Mouse (Mus musculus) forebrain, postnatal 0 days (tissue): ENCODE results near the gene Phf1. TPM values are rescaled to one million over a fixed set of nuclear protein-coding genes. Genes with fewer than 3 reads are reported as not detected.
A peak's percentile ranks its signal among the peaks of the same experiment; 100 is the strongest.

Source experiments
- ATAC-seq: fragments of 200-750 bp; cut with Nextera tagmentation; 2 replicates; pipeline ENCODE4 v1.8.0; 2017; ENCODE audit warnings: mild to moderate bottlenecking, moderate library complexity
- DNase-seq: peaks from one replicate; pipeline ENCODE4 v3.0.0-alpha.2; 2015
- H3K27ac ChIP-seq: fragments of 300-500 bp; sonication (generic); 2 replicates; pipeline ENCODE4 v1.5.1; 2014; ENCODE audit warnings: low read depth, mild to moderate bottlenecking, antibody characterized with exemption, low read length, moderate library complexity, mixed read lengths
- H3K27me3 ChIP-seq: fragments of 300-500 bp; sonication (generic); 2 replicates; pipeline ENCODE4 v1.6.1; 2014; ENCODE audit warnings: mild to moderate bottlenecking, low read length, mixed read lengths; ENCODE audit not compliant: insufficient read depth
- H3K36me3 ChIP-seq: fragments of 300-500 bp; sonication (generic); 2 replicates; pipeline ENCODE4 v1.6.1; 2014; ENCODE audit warnings: mild to moderate bottlenecking, moderate library complexity; ENCODE audit not compliant: insufficient read depth
- H3K4me1 ChIP-seq: fragments of 300-500 bp; sonication (generic); 2 replicates; pipeline ENCODE4 v1.6.1; 2014; ENCODE audit warnings: antibody characterized with exemption; ENCODE audit not compliant: insufficient read depth
- H3K4me2 ChIP-seq: fragments of 300-500 bp; sonication (generic); 2 replicates; pipeline ENCODE4 v1.6.1; 2014; ENCODE audit warnings: low read depth, mild to moderate bottlenecking, moderate library complexity
- H3K4me3 ChIP-seq: fragments of 300-500 bp; sonication (generic); 2 replicates; pipeline ENCODE4 v1.5.1; 2014; ENCODE audit warnings: low read depth, low read length, mixed read lengths
- H3K9ac ChIP-seq: fragments of 300-500 bp; sonication (generic); 2 replicates; pipeline ENCODE4 v1.6.1; 2014; ENCODE audit warnings: mild to moderate bottlenecking
- H3K9me3 ChIP-seq: fragments of 300-500 bp; sonication (generic); 2 replicates; pipeline ENCODE4 v1.6.1; 2016; ENCODE audit warnings: low read length
- CTCF ChIP-seq: sonication (generic); IDR thresholded peaks from 2 replicates; pipeline ENCODE4 v1.5.1; 2016; ENCODE audit warnings: antibody characterized with exemption, control low read depth, low read depth
- WGBS: fragments of 180-500 bp; shearing (Covaris S2); extraction: QIAGEN DNeasy Blood & Tissue Kit; methylation state at CpG from one replicate; pipeline ENCODE4 v1.1.7; 2014; 5-methylcytosine and 5-hydroxymethylcytosine counted together
- polyA plus RNA-seq: library from polyadenylated mRNA; unstranded; fragments of >200 nt; fragmentation: Nextera tagmentation; extraction: Ambion mirVana; gene quantifications from 2 replicates; pipeline ENCODE4 v1.2.1, GENCODE M21; 2015
- total RNA-seq: library from RNA; depleted of rRNA; stranded (reverse); fragments of >200 nt; gene quantifications from 2 replicates; pipeline ENCODE4 v1.2.3, GENCODE M21; 2014; rRNA removed

Phf1 gene
- total RNA-seq (35.4 and 38.9 TPM in 2 replicates), polyA plus RNA-seq (20.4 and 24.1 TPM in 2 replicates)

DNA sequence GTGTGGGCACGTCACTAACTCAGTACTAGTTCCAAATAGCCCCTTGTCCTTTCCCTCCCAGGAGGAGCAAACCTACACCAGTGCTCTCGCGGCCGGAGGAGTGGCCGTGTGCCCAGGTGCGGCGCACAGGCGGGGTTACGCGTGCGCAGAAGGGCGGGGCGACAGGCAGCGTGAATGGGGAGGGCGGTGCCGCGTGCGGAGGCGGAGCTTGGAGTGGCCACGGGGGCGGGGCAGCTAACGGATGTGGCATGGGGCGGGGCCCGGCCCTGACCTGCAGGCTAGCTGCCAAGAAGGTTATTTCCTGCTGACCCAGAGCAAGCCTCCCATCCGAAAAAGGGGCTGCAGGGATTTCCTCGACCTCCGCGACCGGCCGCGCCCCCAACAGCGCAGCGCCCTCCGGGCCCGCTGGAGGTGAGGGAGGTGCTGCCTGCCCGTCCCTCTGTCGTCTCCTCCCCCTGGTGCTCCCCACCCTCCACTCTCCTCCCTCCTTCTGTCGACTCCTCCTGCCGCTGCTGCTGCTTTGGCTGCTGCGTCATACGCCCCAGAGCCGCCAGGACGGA lies at the start of gene Phf1:
Gene Phf1 (plus strand): TSS at position 214 of the 560 bp plus-strand sequence.
- Histone ChIP-seq H3K36me3 (peaks cover 28% of the 10 kb centered on the region), H3K4me1 (no peaks in the 10 kb centered on the region), H3K27me3 (no peaks in the 10 kb centered on the region), H3K9ac (peak within 1 kb of the TSS; percentile 64), H3K9me3 (no peaks in the 10 kb centered on the region), H3K4me3 (peak within 1 kb of the TSS; percentile 72), H3K27ac (peak within 1 kb of the TSS; percentile 86), H3K4me2 (peak within 1 kb of the TSS; percentile 75)
- under 1% methylated on average over 33 of the region's 43 CpGs for WGBS
- ATAC-seq (peak; percentile 88), DNase-seq (peak; percentile 92)
- peak; percentile 13; the same call in 1 of the 2 replicates for TF ChIP-seq CTCF

DNA sequence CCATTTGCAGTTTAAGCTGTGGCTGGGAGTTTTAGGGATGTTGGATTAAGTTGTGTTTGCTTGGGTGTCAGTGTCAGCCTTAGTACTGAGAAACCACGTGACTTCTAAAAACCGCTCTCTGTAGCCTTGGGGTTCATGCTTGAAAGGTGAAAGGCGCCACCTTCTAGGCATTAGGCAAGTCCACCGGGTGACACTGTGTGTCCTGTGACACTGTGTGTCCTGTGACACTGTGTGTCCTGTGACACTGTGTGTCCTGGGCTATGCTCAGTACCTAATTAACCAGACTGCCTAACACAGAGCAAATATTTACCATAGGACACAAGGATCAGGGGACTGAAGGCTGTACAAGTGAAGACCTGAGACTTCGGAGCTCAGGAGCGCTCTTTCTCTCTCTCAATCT lies 49.3 kb upstream of the Phf1 start:
- H3K36me3 ChIP-seq, result no peaks in the 10 kb centered on the region
- H3K4me3 ChIP-seq, result no peak overlapping the region
- TF ChIP-seq CTCF, result no peak
- H3K9me3 ChIP-seq, result no peaks in the 10 kb centered on the region
- no peak overlapping the region for H3K4me2 ChIP-seq
- H3K9ac ChIP-seq, result no peak overlapping the region
- ATAC-seq, result no peak
- 78% methylated on average over 6 of the region's 6 CpGs for WGBS
- no peak for DNase-seq
- peaks cover 14% of the 10 kb centered on the region for H3K4me1 ChIP-seq
- H3K27ac ChIP-seq, result no peak overlapping the region
- no peaks in the 10 kb centered on the region for H3K27me3 ChIP-seq

DNA sequence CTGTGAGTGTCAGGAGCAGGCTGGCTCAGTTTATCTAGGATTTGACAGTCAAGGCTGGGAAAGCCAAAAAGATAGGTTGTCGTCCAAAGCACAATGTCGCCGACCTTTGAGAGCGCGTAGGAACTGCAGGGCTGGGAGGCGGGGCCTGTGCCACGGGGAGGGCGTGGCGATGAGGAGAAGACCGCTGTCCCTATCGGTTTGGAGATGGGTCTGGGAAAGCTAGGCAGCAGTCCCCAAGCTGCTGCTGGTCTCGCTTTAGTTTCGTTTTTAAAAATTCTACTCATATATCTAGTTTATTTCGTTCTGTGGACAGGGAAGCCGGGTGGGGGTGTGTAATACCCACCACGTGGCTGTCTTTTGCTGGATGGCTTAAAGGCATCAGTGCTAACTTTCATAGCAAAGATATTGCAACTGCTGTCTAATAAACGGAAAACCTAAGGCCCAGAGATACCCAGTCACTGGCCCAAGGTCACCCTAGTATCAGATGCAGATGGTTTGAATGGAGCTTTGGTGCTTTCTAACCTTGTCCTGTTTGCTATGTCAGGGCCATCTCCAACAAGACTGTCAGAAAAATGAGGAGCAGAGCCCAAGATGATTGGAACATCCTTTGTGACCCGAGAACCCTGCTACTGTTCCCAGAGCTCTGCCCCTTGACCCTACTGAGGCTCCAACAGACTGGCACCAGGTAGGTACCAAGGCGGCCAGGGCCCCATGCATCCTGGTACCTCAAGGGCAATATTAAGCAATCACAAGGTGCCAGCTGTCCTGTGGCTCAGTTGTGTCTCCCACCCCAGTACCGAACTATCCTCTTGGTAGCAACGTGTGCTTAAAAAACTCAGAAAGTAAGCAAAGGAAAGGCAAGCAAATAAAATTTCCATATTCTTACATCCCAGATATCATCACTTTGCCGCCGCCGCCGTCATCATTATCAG lies 47.6 kb upstream of the Phf1 start:
- TF ChIP-seq CTCF, result peak; percentile 62
- peak overlapping the region; percentile 37 for H3K4me3 ChIP-seq
- peak overlapping the region; percentile 64 for H3K4me2 ChIP-seq
- WGBS, result 20% methylated on average over 25 of the region's 25 CpGs
- no peak overlapping the region for H3K27ac ChIP-seq
- ATAC-seq (peak; percentile 53; the same call in 1 of the 2 replicates), DNase-seq (peak; percentile 67)
- H3K4me1 ChIP-seq, result peaks cover 14% of the 10 kb centered on the region
- H3K9ac ChIP-seq, result peak overlapping the region; percentile 43; the same call in 1 of the 2 replicates
- no peaks in the 10 kb centered on the region for H3K27me3 ChIP-seq
- H3K9me3 ChIP-seq, result no peaks in the 10 kb centered on the region
- H3K36me3 ChIP-seq, result no peaks in the 10 kb centered on the region

DNA sequence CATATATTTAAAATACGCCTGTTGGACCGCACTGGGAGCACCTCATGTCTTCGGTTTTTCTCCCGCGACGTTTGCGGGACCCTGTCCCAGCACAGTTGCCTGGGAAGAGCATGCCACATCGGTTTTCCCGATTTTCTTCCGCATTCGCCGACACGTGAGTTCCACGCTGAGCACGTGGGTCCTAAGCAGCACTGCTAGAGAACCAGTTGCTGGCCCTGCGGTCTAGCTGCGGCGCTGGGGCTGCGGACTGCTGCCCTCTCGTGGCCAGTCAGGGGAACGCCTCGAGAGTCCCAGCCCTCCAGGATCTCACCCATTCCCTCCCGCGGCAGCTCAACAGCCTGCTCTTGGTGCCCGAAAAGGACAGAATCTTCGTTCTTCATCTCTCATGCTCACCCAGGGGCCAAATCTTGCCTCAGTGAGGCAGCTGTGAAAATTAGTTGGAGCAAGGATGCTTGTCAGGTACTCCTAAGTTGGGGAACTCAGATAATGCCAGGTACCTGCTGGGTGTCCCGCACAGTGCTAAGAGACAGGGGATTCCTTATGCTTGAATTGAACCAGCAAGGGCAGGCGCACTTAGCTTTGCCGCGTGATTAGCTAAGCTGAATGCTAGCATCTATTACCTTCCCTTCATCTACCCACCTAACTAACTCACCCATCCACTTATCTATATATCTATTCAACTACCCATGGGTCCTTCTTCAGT lies 46.7 kb upstream of the Phf1 start:
- peak; percentile 99 for TF ChIP-seq CTCF

DNA sequence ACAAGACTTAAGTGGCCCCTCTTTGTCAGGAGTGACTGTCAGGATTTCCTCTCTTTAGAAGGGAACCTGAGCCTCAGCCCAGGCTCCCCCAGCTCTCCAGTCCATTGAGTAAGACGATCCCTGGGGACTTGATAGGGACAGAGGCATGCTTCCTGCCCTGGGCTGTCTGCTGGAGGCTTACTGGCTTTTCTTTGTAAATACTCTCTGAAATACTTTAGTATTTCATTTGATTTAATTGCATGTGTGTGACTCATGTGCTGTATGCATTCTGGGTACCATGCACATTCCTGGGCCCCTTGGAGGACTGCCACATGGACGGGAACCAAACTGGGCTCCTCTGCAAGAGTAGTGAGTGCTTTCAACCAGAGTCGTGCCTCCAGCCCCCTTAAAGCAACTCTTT lies 44.9 kb upstream of the Phf1 start:
- Histone ChIP-seq H3K4me2 (no peak overlapping the region), H3K4me1 (peaks cover 21% of the 10 kb centered on the region), H3K36me3 (no peaks in the 10 kb centered on the region), H3K9me3 (no peaks in the 10 kb centered on the region), H3K27ac (no peak overlapping the region), H3K27me3 (no peaks in the 10 kb centered on the region), H3K9ac (no peak overlapping the region), H3K4me3 (no peak overlapping the region)
- ATAC-seq (no peak), DNase-seq (no peak)
- WGBS, result 27% methylated on average over 3 of the region's 3 CpGs
- TF ChIP-seq CTCF, result no peak

More for the DNA sequence above, 46.7 kb upstream of the Phf1 start:
- Histone ChIP-seq H3K4me3 (peak overlapping the region; percentile 37), H3K9ac (0 out of 2 replicates have a peak overlapping the region, but pooled peaks have one; percentile 18), H3K4me1 (peaks cover 14% of the 10 kb centered on the region), H3K9me3 (no peaks in the 10 kb centered on the region), H3K4me2 (peak overlapping the region; percentile 64), H3K27ac (no peak overlapping the region), H3K27me3 (no peaks in the 10 kb centered on the region), H3K36me3 (no peaks in the 10 kb centered on the region)
- WGBS, result 7% methylated on average over 30 of the region's 30 CpGs
- ATAC-seq (peak; percentile 98), DNase-seq (peak; percentile 93)

DNA sequence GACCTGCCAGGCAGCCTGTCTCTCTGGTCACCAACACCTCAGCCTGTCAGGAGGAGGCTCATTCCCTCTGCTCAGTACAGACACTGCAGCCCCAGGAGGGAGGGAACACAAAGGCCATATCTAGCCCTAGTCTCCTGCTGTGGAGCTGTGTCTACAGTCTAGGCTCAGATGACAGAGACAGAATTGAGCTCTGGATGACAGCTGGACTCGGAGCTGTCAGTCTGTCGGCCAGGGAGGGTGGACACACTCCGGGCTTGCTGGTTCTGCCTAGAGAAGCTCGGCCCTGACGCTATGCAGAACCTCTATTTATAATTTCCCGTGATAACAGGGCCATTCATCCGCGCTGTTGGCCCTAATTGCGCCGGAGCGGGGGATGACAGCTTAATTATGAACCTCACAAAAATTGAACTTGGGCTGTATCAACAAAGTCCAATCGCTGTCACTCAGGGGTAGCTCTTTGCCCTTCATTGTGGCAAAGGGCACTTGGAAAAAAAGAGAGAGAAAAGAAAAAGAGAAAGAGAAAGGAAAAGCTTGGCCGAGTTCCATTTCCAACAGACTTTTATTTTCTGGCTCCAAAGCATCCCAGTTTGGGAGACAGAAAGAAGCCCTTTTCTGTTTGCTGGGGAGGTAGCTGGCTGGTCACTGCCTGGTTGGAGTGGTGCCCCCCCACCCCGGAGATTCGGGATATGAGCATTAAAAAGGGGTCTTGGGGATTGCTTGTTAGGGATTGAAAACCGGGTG lies 40.0 kb upstream of the Phf1 start:
- WGBS, result 13% methylated on average over 16 of the region's 16 CpGs
- Histone ChIP-seq H3K4me2 (peak overlapping the region; percentile 10), H3K4me3 (no peak overlapping the region), H3K36me3 (no peaks in the 10 kb centered on the region), H3K27ac (peak overlapping the region; percentile 45; the same call in 1 of the 2 replicates), H3K9ac (no peak overlapping the region), H3K27me3 (no peaks in the 10 kb centered on the region), H3K4me1 (peaks cover 26% of the 10 kb centered on the region), H3K9me3 (no peaks in the 10 kb centered on the region)
- DNase-seq (no peak), ATAC-seq (peak; percentile 62)
- no peak for TF ChIP-seq CTCF
